Mouse (Mus musculus) liver, postnatal 0 days (tissue): ENCODE measurements around the gene Tex37.

Source experiments
- CTCF ChIP-seq: sonication (generic); IDR thresholded peaks from 2 replicates; pipeline ENCODE4 v1.5.1; 2016; ENCODE audit warnings: antibody characterized with exemption, low read depth
- EP300 ChIP-seq: IDR thresholded peaks from 2 replicates; pipeline ENCODE4 v1.6.1; 2016; ENCODE audit warnings: antibody characterized with exemption, low read depth, mild to moderate bottlenecking

DNA sequence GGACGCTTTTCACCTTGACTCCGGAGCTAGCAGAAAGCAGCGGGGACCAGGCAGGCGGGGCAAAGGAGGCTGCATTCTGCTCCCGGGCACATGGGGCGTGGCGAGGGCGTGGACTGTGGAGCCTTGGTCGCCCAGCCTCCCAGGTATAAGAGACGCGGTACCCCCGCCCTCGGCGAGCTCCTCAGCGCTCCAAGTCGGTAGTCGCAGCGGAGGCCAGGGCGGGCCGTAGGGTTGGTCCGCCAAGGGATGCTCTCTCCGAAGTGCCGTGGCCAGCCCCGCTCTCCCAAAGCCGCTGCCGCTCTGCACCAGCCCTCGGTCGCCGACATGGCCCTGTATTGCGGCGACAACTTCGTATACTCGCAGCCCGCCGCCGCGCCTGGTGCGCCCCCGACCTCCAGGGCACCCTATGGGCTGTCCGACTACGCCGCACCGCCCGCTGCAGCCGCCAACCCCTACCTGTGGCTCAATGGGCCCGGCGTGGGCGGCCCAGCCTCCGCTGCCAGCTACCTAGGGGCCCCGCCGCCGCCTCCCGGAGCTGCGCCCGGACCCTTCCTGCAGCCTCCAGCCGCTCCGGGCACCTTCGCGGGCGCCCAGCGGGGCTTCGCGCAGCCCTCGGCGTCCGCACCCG lies 37.7 kb upstream of the Tex37 start, which contains the start of gene Foxi3:
- TF ChIP-seq EP300 (no peak), CTCF (no peak)
